Mouse (Mus musculus) left cerebral cortex, postnatal 25 days (tissue): Measurements from ENCODE around the gene Nup205. TPM values are rescaled to one million over a fixed set of nuclear protein-coding genes. Genes with fewer than 3 reads are reported as not detected.

Experiments
- DNase-seq, 2 experiments: peaks; one replicate each; pipeline ENCODE4 v3.0.0; 2022; ENCODE audit warnings: low spot score in 2 of 2, mixed read lengths in 1 of 2
- intact Hi-C: fragments of 180-260 bp; cut with DNase I; formaldehyde crosslinking; loops from one replicate; pipeline ENCODE4 v1.15.1; 2025
- total RNA-seq, 2 experiments: library from RNA; stranded (reverse); gene quantifications; 2 replicates each; pipeline ENCODE4 v1.2.3; 2021

Nup205 gene
- total RNA-seq, 2 experiments from 2014 or later = 24.4 to 27.1 TPM

DNA sequence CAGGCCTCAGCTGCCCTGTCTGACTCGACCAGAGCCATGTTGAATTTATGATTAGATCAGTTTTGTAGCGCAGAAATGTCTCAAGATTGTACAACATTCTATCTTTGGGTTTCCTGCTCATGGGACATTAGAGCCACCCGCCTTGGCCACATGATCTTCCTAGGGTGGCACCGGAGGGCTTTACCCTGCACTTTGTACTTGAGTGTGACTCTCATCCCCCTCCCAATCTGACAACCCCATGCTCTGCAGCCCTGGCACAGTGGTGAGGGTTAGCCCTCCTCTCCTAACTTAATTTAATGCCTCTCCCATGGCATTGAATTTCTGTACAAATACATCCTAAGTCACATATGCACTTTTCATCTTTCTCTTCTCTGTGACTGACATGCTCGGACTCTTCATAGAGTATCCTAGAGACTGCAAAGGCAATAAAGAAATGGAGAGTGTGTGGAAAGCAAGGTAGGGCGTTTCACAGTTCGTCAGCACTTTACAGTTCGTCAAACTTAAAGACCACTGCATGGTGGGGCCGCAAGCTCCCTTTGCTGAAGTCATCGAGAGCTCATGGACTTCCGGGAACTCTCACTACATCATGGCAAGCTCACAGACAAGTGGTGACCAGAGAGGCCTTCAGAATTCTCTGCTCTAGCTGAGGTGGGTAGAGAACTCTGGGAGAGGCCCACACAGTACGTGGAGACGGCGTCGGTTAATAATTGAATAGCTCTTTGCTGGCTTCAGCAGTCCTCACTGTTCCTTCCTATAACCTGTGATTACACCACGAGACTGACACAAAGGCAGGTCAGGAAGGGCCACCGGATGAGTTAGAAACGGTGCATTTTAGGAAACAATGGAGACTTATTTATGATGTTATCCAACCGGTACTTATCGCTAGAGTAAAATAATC lies 94.9 kb downstream of the Nup205 start:
- no peak for DNase-seq
- intact Hi-C loops = no loop called here

DNA sequence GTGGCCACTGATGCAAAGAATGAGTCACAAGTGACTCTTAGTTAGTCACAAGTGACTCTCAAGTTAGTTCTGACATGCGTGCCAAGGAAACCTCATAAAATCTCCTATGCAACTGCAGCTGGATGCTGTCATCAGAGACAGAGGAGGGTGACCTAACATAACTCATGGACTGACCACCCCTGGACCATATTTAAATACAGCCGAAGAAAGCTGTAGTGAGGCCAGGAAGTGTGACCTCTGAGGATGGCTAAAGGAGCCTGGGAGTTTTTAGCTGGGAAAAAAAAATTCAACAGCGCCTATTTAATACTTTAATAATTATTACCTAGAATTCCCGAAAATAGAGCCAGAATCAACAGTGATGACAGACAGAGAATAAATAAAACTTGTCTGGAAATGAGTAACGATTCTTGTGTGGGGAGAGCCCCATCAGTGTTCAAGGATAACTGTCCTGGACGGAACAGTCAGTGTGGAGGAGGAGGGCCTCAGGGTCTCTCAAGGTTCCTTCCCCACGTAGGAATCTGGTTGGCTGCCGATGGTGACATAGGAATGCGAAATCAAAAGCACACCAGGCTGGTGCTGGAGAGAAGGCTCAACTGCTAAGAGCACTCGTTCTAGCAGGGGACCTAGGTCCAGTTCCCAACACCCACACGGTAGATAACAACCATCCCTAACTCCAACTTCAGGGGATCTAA lies 96.3 kb downstream of the Nup205 start:
- DNase-seq = no peak
- intact Hi-C loops = no loop called here

DNA sequence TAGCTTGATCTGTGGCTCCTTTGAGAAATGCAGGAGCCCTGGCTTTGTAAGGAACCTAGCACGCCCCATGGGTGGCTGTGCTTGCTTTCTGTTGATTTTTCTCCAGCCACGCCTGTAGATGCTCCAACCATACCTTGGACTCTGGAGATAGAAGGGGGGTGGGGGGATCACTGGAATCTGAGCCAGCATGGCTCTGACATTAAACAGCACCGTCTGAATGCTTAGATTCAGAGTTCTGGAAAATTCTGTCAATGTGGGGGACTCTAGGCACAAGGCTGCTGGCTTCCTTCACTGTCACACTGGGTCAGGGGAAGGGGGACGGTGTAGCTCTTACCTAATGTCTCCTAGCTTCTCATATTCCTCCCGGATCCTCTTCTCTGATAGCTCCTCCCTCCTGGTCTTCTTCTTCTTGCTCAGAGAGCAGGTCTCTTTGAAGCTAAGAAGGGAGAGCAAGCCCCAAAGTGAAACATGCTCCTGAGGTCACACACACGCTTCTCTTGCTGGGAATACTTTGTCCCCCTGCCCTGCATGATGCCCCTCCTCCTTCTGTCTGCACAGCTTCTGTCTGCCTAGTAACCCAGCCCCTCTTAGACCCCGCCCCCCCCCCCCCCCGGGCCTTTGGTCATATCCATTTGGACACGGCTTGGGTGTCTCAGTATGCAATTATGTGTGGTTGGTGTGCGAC lies 100.8 kb downstream of the Nup205 start:
- intact Hi-C loops = no loop called here
- no peak for DNase-seq

DNA sequence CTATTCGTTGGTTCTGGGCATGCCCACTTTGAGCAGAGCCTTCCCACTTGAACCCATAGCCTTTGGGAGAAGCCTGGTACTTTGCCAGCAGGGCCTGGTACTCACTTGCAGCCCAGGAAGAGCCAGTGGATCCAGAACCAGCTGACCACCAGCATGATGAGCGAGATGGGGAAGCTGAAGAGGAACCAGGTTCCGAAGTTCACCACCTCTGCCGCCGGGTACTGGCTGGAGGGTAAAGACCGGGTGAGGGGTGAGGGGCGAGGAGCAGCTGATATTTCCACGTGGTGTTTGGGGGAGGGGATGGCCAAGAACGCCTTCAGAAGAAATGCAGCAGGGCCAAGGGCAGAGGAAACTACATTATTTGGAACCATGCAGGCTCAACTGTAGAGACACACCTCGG lies 102.1 kb downstream of the Nup205 start:
- intact Hi-C loops = no loop called here
- no peak for DNase-seq

DNA sequence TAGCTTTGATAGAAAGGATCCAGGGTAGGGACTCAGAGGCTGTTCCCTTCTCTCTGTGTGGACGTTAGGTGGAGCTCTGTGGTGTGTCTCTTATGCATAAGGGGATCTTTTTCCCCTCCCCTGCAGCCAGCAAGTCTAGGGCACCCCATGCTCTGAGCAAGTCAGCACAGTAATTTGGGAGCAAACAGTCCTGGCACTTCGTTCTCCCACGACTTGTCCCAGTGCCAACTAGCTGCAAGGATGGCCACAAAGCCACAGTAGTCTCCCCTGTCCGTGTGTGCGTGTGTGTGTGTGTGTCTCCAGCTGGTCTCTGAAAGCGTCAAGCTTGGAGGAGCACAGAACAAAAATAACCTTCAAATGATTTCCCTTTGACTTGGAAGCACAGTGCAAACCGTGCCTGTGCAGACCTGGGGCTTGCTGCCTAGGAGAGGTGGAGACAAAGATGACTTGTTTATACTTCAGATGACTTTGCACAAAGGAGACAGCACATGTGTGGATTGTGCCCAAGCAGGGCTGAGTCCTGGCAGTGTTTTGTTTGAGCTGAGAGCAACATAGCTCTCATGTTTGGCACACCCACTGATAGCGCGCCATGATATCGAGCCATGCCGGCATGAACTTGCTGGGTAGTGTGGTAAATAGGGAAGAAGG lies 111.0 kb downstream of the Nup205 start:
- peak; percentile 37 to 46 for DNase-seq
- intact Hi-C loops = loop anchor here (2.0 kb wide), 1 partner anchor 35 kb away; no protein-coding TSS in a partner anchor

DNA sequence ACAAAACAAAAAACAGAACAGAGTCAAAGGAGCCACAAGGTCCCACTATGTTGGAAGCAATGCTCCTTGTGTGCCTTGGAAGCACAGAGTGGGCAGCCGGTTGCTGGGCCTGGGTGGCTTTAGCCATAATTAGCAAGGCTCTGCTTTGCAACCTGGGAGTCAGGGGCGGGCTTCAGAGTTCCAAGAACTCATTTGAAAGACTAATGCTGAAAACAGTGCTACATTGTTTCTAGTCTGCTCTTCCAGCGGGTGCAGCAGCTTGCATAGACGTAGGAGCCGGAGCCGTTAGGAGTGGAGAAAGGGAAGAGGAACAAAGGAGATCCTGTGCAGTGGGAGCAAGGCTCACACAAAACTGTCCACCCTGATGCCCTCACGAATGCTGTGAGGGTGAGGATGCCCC lies 111.7 kb downstream of the Nup205 start:
- intact Hi-C loops = loop anchor here (2.0 kb wide), 1 partner anchor 36 kb away; no protein-coding TSS in a partner anchor
- DNase-seq = peak in 1 of 2 experiments; percentile 11

DNA sequence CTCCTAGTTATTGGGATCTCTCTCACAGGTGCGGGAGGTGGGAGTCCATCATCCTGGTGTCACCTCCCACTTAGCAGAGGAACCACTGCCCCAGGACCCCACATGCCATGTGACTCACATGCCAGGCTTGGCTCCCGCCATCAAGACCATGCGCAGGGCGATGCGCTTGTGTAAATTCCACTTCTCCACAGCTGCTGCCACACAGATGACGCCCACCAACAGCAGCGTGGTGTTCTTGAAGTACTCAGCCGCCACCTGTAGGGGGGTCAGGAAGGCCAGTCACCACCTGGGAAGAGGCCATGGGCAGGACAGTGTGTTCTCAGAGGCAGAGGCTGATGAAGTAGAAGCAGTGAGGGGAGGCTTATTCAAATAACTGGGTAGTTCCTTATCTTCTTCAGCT lies 112.5 kb downstream of the Nup205 start:
- no peak for DNase-seq
- intact Hi-C loops = loop anchor here (2.0 kb wide), 1 partner anchor 37 kb away; no protein-coding TSS in a partner anchor

DNA sequence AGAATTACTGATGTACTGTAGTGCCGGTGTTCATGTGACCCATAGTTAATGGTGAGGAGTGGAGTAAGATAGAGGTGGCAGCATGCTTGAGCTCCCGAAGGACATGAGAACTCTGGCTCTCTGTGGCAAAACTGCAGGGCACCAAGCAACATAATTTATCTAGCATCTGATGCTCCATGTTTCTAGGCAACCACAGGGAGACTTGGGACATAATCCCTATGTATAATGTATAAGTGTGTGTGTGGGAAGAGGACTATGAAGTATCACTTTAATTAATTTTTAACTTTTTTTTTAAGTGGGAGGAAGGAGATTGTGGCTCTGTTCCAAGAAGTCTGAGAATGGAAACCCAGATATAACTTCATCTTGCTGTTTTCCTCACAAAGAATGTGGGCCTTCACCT lies 117.7 kb downstream of the Nup205 start:
- intact Hi-C loops = no loop called here
- DNase-seq = peak in 1 of 2 experiments; percentile 40

DNA sequence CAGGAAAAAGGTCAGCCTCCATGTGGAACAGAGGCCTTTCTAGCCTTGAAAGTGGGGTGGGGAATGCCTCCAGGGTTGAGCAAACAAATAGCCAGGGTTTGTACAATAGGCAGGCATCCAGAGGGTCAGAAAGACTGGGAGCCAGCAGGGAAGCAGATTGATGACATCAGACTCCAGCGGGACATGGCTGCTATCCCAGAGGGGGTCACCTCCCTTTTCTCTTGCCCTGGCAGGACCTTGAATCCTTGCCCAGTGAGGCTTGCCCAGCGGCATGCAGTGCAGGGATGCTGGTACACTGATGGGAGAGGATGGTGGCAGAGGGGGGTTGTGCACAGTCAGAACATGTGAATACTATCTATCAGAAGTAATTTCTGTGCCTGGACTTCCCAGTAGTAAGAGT lies 119.8 kb downstream of the Nup205 start:
- intact Hi-C loops = no loop called here
- peak in 1 of 2 experiments; percentile 33 for DNase-seq

Other genes starting within 250 kb of the Nup205 start
- 1 to 10 TPM; 1.0 to 1.6 TPM for gene Slc23a4, start 189.0 kb upstream of the Nup205 start, total RNA-seq
- gene Cnot4, start 43.7 kb upstream of the Nup205 start, total RNA-seq = 10 to 100 TPM; 39.4 to 43.7 TPM
- 10 to 100 TPM; 11.9 to 14.4 TPM for gene Slc13a4, start 130.7 kb downstream of the Nup205 start, total RNA-seq
- gene Fam180a, start 148.7 kb downstream of the Nup205 start, total RNA-seq = 1 to 10 TPM; 5.0 to 6.6 TPM